Mouse (Mus musculus): Measurements from ENCODE around the gene Scube3. TPM values are rescaled to one million over a fixed set of nuclear protein-coding genes. Genes with fewer than 3 reads are reported as not detected.
"Not testable (repeated sequence)": the region's sequence is repeated elsewhere in the genome, so short reads cannot be mapped to it uniquely, and the experiment has no call there.

The Scube3 gene
- total and polyA plus RNA-seq, 2 experiments from 2014 or later, result 3.1 to 16.3 TPM

DNA sequence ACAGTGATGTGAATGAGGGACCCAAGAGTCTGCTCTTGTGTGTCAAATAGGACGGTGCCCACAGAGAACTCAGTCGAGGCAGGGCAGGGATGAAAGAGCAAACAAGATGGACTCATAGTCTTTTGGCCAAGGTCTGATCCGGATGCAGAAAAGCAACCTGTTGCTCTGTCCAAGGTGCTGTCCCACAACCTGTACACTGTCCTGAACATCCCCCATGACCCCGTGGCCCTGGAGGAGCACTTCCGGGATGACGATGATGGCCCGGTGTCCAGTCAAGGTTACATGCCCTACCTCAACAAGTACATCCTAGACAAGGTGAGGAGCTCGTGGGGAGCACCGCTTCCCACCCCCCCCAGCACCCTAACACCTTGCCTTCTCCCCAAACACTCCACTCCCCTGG lies 74.8 kb downstream of the Scube3 start:
- WGBS, result 87% methylated on average over 9 of the region's 9 CpGs
- no peak for TF ChIP-seq CTCF (IDR thresholded peaks at IDR 0.05; ENCODE audit: low read depth)
- no peak overlapping the region for H3K27ac ChIP-seq (ENCODE audit: low read depth, low read length)
- ATAC-seq (no peak), DNase-seq (no peak)
- H3K9me3 ChIP-seq (ENCODE audit: low read length), result no peaks in the 10 kb centered on the region
- H3K36me3 ChIP-seq (ENCODE audit: insufficient read depth), result no peaks in the 10 kb centered on the region
- no peak overlapping the region for H3K4me2 ChIP-seq (ENCODE audit: low read depth)
- H3K4me1 ChIP-seq (ENCODE audit: insufficient read depth), result no peaks in the 10 kb centered on the region
- H3K4me3 ChIP-seq (ENCODE audit: low read depth, low read length), result no peak overlapping the region
- no peaks in the 10 kb centered on the region for H3K27me3 ChIP-seq (ENCODE audit: insufficient read depth, low read length)
- H3K9ac ChIP-seq, result no peak overlapping the region

DNA sequence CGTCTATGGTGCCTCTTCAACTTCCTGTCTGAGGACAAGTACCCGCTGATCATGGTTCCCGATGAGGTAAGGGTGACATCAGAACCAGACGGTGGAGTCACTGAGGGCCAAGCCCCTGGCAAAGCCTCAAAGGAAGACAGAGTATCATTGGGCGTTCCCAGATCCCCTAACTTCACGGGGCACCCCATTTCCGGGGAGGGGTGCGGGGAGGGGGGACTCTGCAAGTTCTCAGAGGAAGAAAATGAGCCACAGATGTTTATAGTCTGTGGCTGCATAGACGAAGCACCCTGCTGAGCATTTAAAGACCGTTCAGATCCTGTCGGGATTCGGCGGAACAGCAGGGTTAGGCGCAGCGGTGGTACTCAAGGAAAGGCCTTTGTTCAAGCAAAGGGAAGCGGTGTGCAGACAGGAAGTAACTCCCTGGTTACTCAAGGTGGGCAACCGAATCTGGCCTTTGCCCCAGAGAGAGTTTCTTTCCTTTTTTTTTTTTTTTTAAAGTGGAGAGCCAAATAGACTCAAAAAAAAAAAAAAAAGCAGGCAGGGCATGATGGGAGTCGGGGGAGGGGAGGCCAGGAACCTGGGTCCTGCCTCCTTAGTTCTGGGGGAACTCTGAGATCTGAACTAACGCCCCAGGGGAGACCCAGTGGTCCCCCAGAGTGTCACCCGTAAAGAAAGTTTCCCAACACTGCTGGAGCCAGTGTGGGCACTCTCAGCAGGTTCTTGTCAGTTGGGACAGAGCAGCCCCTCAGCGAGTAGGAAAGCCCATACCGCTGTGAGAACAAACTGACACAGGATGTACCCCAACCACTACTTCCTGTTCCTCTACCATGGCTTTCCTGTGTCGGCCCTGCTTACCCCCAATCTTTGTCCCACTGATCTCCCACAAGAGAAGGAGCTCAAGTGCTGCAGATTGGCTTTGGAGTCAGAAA lies 76.0 kb downstream of the Scube3 start:
- WGBS, result 30% methylated on average over 23 of the region's 23 CpGs
- H3K27ac ChIP-seq (ENCODE audit: low read depth, low read length), result no peak overlapping the region; the same call in 1 of the 2 replicates
- no peak for DNase-seq

GRCm38 (mm10) chr17:28222463-28222862 lies 80.5 kb downstream of the Scube3 start:
- 96% methylated on average over 10 of the region's 10 CpGs for WGBS
- H3K9ac ChIP-seq; H3K4me2 ChIP-seq (ENCODE audit: low read depth); H3K36me3 ChIP-seq (ENCODE audit: insufficient read depth); H3K27ac ChIP-seq (ENCODE audit: low read depth, low read length); H3K4me1 ChIP-seq (ENCODE audit: insufficient read depth); H3K9me3 ChIP-seq (ENCODE audit: low read length); DNase-seq; H3K4me3 ChIP-seq (ENCODE audit: low read depth, low read length); ATAC-seq; H3K27me3 ChIP-seq (ENCODE audit: insufficient read depth, low read length): not testable (repeated sequence)

More for the DNA sequence above, 76.0 kb downstream of the Scube3 start:
- no peaks in the 10 kb centered on the region for H3K36me3 ChIP-seq (ENCODE audit: insufficient read depth)
- TF ChIP-seq CTCF (IDR thresholded peaks at IDR 0.05; ENCODE audit: low read depth), result no peak
- no peaks in the 10 kb centered on the region for H3K27me3 ChIP-seq (ENCODE audit: insufficient read depth, low read length)
- H3K9me3 ChIP-seq (ENCODE audit: low read length), result no peaks in the 10 kb centered on the region
- H3K4me3 ChIP-seq (ENCODE audit: low read depth, low read length), result no peak overlapping the region
- no peak overlapping the region for H3K9ac ChIP-seq
- no peak overlapping the region for H3K4me2 ChIP-seq (ENCODE audit: low read depth)
- ATAC-seq, result no peak
- no peaks in the 10 kb centered on the region for H3K4me1 ChIP-seq (ENCODE audit: insufficient read depth)

DNA sequence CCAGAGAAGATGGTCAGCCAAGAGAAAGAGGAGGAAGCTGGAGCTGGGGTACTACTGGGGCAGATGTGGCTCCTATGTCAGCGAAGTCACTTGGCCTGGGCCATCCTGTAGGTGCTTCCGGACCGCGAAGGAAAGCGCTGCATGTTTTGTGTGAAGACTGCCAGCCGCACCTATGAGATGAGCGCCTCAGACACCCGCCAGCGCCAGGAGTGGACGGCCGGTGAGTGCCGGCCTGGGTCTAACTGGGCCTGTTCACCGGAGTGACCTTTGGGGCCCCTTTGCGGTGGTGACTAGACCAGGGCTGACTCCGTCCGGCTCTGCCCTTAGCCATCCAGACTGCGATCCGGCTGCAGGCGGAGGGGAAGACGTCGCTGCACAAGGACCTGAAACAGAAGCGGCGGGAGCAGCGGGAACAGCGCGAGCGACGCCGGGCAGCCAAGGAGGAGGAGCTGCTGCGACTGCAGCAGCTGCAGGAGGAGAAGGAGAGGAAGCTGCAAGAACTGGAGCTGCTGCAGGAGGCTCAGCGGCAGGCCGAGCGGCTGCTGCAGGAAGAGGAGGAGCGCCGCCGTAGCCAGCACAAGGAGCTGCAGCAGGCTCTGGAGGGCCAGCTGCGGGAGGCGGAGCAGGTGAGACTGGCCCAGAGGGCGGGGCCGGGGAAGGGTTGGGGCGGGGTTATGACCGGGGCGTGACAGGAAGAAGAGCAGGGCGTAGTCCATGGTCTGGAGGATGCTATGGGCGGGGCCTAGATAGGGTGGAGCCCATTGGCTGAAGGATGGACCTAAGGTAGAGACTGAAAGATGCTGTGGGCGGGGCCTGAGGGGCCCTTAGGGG lies 81.8 kb downstream of the Scube3 start:
- ATAC-seq, result peak; percentile 81
- TF ChIP-seq CTCF (IDR thresholded peaks at IDR 0.05; ENCODE audit: low read depth), result peak; percentile 46
- H3K9me3 ChIP-seq (ENCODE audit: low read length), result no peaks in the 10 kb centered on the region
- 3% methylated on average over 46 of the region's 46 CpGs for WGBS
- peak overlapping the region; percentile 84 for H3K27ac ChIP-seq (ENCODE audit: low read depth, low read length)
- DNase-seq, result peak; percentile 79
- peak overlapping the region; percentile 71 for H3K9ac ChIP-seq
- H3K4me1 ChIP-seq (ENCODE audit: insufficient read depth), result no peaks in the 10 kb centered on the region
- H3K4me2 ChIP-seq (ENCODE audit: low read depth), result peak overlapping the region; percentile 99
- H3K36me3 ChIP-seq (ENCODE audit: insufficient read depth), result no peaks in the 10 kb centered on the region
- H3K4me3 ChIP-seq (ENCODE audit: low read depth, low read length), result peak overlapping the region; percentile 55
- H3K27me3 ChIP-seq (ENCODE audit: insufficient read depth, low read length), result no peaks in the 10 kb centered on the region

Other genes with a start within 250 kb of the Scube3 start
- gene Anks1, start 232.8 kb upstream of the Scube3 start, total RNA-seq (2014; rRNA removed), result 45.0 and 67.4 TPM in 2 replicates
- 16.8 and 21.1 TPM in 2 replicates for gene Anks1, start 232.8 kb upstream of the Scube3 start, polyA plus RNA-seq (2015; fragmentation: Nextera tagmentation; extraction: Ambion mirVana)
- 22.9 and 23.9 TPM in 2 replicates for gene Taf11, start 232.3 kb upstream of the Scube3 start, total RNA-seq (2014; rRNA removed)
- gene Taf11, start 232.3 kb upstream of the Scube3 start, polyA plus RNA-seq (2015; fragmentation: Nextera tagmentation; extraction: Ambion mirVana), result 53.1 and 60.6 TPM in 2 replicates
- 4.3 and 7.2 TPM in 2 replicates for gene Tcp11, start 61.5 kb upstream of the Scube3 start, total RNA-seq (2014; rRNA removed)
- 1.7 and 2.9 TPM in 2 replicates for gene Tcp11, start 61.5 kb upstream of the Scube3 start, polyA plus RNA-seq (2015; fragmentation: Nextera tagmentation; extraction: Ambion mirVana)
- gene Zfp523, start 35.0 kb downstream of the Scube3 start, total RNA-seq (2014; rRNA removed), result 57.7 and 72.4 TPM in 2 replicates
- 36.5 and 41.1 TPM in 2 replicates for gene Zfp523, start 35.0 kb downstream of the Scube3 start, polyA plus RNA-seq (2015; fragmentation: Nextera tagmentation; extraction: Ambion mirVana)
- 5.2 and 6.8 TPM in 2 replicates for gene Def6, start 65.6 kb downstream of the Scube3 start, total RNA-seq (2014; rRNA removed)
- gene Def6, start 65.6 kb downstream of the Scube3 start, polyA plus RNA-seq (2015; fragmentation: Nextera tagmentation; extraction: Ambion mirVana), result 6.8 and 8.5 TPM in 2 replicates
- gene Ppard, start 90.6 kb downstream of the Scube3 start, total RNA-seq (2014; rRNA removed), result 5.4 and 7.9 TPM in 2 replicates
- gene Ppard, start 90.6 kb downstream of the Scube3 start, polyA plus RNA-seq (2015; fragmentation: Nextera tagmentation; extraction: Ambion mirVana), result 0.92 and 1.3 TPM in 2 replicates
- gene Fance, start 171.4 kb downstream of the Scube3 start, total RNA-seq (2014; rRNA removed), result 32.5 and 35.2 TPM in 2 replicates
- gene Fance, start 171.4 kb downstream of the Scube3 start, polyA plus RNA-seq (2015; fragmentation: Nextera tagmentation; extraction: Ambion mirVana), result 31.2 and 31.4 TPM in 2 replicates
- 1,161 and 1,582 TPM in 2 replicates for gene Rpl10a, start 186.3 kb downstream of the Scube3 start, total RNA-seq (2014; rRNA removed)
- gene Rpl10a, start 186.3 kb downstream of the Scube3 start, polyA plus RNA-seq (2015; fragmentation: Nextera tagmentation; extraction: Ambion mirVana), result 366 and 462 TPM in 2 replicates
- 4.5 and 4.8 TPM in 2 replicates for gene Tead3, start 208.7 kb downstream of the Scube3 start, total RNA-seq (2014; rRNA removed)
- gene Tead3, start 208.7 kb downstream of the Scube3 start, polyA plus RNA-seq (2015; fragmentation: Nextera tagmentation; extraction: Ambion mirVana), result 1.1 and 1.4 TPM in 2 replicates
- gene Tulp1, start 223.1 kb downstream of the Scube3 start, total RNA-seq (2014; rRNA removed), result 1.2 and 1.8 TPM in 2 replicates
- 0.86 and 1.5 TPM in 2 replicates for gene Tulp1, start 223.1 kb downstream of the Scube3 start, polyA plus RNA-seq (2015; fragmentation: Nextera tagmentation; extraction: Ambion mirVana)